ENCODE assay signal across 8 mouse cellular contexts in genomic region chr7:19157160-19157800, GRCm38 (mm10). TPM values are rescaled to one million over a fixed set of nuclear protein-coding genes. Genes with fewer than 3 reads are reported as not detected.
DNase-seq lines count a peak whose midpoint lies in the region; ATAC-seq and TF ChIP-seq lines count a peak whose summit lies in the region.

No protein-coding gene starts in this region.

- WGBS in heart, embryonic 12.5 days, result 6% methylated on average over 30 of the region's 30 CpGs
- WGBS in kidney, postnatal 0 days, result 7% methylated on average over 30 of the region's 30 CpGs
- 6% methylated on average over 30 of the region's 30 CpGs for WGBS in liver, embryonic 11.5 days

- no peak overlapping the region for H3K4me3 ChIP-seq in bone marrow macrophage, adult 2 months (ENCODE audit: insufficient read depth, low read length)
- peak overlapping the region; percentile 7; the same call in 1 of the 2 replicates for H3K4me3 ChIP-seq in heart, embryonic 12.5 days
- H3K4me3 ChIP-seq in kidney, postnatal 0 days (replicated peaks; ENCODE audit: low read depth, low read length), result no peak overlapping the region
- H3K4me3 ChIP-seq in liver, embryonic 11.5 days (ENCODE audit: low read depth, low read length), result peak overlapping the region; percentile 14

- DNase-seq in 416B (ENCODE audit: low read depth), result peak; percentile 89
- peak; percentile 88 for DNase-seq in kidney, postnatal 0 days (ENCODE audit: low spot score)
- DNase-seq in liver, embryonic 11.5 days (ENCODE audit: low spot score), result peak; percentile 93
- DNase-seq in naive thymus-derived CD4-positive, alpha-beta T cell, adult 2 months (ENCODE audit: low read depth), result peak; percentile 96
- peak; percentile 91 for DNase-seq in splenic B cell, adult 2 months (ENCODE audit: low read depth, low spot score)

- TF ChIP-seq CTCF in bone marrow macrophage, adult 2 months (IDR thresholded peaks at IDR 0.05; ENCODE audit: low read depth, low read length), result peak; percentile 47
- peak; percentile 98 for TF ChIP-seq CTCF in kidney, postnatal 0 days (IDR thresholded peaks at IDR 0.05; ENCODE audit: low read depth)

- no peaks in the 10 kb centered on the region for H3K4me1 ChIP-seq in bone marrow macrophage, adult 2 months (ENCODE audit: control insufficient read depth, insufficient read depth, low read length)
- peaks cover 21% of the 10 kb centered on the region for H3K4me1 ChIP-seq in heart, embryonic 12.5 days (replicated peaks)
- H3K4me1 ChIP-seq in kidney, postnatal 0 days (replicated peaks; ENCODE audit: insufficient read depth, low read length), result peaks cover 15% of the 10 kb centered on the region; the same call in 1 of the 2 replicates
- peaks cover 20% of the 10 kb centered on the region for H3K4me1 ChIP-seq in liver, embryonic 11.5 days (replicated peaks; ENCODE audit: control insufficient read depth, insufficient read depth, low read length)

- H3K9ac ChIP-seq in heart, embryonic 12.5 days, result peak overlapping the region; percentile 55; the same call in 1 of the 2 replicates
- no peak overlapping the region for H3K9ac ChIP-seq in kidney, postnatal 0 days (ENCODE audit: low read depth, low read length)
- no peak overlapping the region for H3K9ac ChIP-seq in liver, embryonic 11.5 days (ENCODE audit: low read depth, low read length)

- TF ChIP-seq POLR2A in bone marrow macrophage, adult 2 months (IDR thresholded peaks at IDR 0.05; ENCODE audit: borderline replicate concordance, low read depth, low read length), result no peak

- peak overlapping the region; percentile 58 for H3K4me2 ChIP-seq in heart, embryonic 12.5 days
- peak overlapping the region; percentile 37 for H3K4me2 ChIP-seq in kidney, postnatal 0 days (ENCODE audit: low read length)
- peak overlapping the region; percentile 42 for H3K4me2 ChIP-seq in liver, embryonic 11.5 days

- ATAC-seq in erythroblast, adult 5-6 weeks (replicated peaks; ENCODE audit: low FRiP score, poor library complexity, severe bottlenecking), result peak; percentile 88
- peak; percentile 67 for ATAC-seq in heart, embryonic 12.5 days (ENCODE audit: insufficient number of reproducible peaks, low FRiP score)
- ATAC-seq in kidney, postnatal 0 days (replicated peaks; ENCODE audit: low FRiP score, low read depth), result peak; percentile 71
- peak; percentile 76 for ATAC-seq in liver, embryonic 11.5 days (replicated peaks; ENCODE audit: low FRiP score)

- H3K36me3 ChIP-seq in heart, embryonic 12.5 days, result peaks cover 21% of the 10 kb centered on the region
- H3K36me3 ChIP-seq in kidney, postnatal 0 days (ENCODE audit: insufficient read depth, low read length), result peaks cover 22% of the 10 kb centered on the region
- peaks cover 15% of the 10 kb centered on the region for H3K36me3 ChIP-seq in liver, embryonic 11.5 days (ENCODE audit: control insufficient read depth, insufficient read depth, low read length)
- no peaks in the 10 kb centered on the region; the same call in 1 of the 2 replicates for H3K36me3 ChIP-seq in splenic B cell, adult 2 months (ENCODE audit: control insufficient read depth, insufficient read depth, low read length, poor library complexity, severe bottlenecking)

- peaks cover 18% of the 10 kb centered on the region for H3K27me3 ChIP-seq in heart, embryonic 12.5 days (replicated peaks)
- 0 out of 2 replicates have a peak, but pooled peaks cover 7% of the 10 kb centered on the region for H3K27me3 ChIP-seq in kidney, postnatal 0 days (ENCODE audit: insufficient read depth, low read length)
- peaks cover 12% of the 10 kb centered on the region for H3K27me3 ChIP-seq in liver, embryonic 11.5 days (replicated peaks; ENCODE audit: control insufficient read depth, insufficient read depth, low read length)
- H3K27me3 ChIP-seq in splenic B cell, adult 2 months (ENCODE audit: control insufficient read depth, insufficient read depth, low read length, poor library complexity, severe bottlenecking), result no peaks in the 10 kb centered on the region

- H3K9me3 ChIP-seq in heart, embryonic 12.5 days (replicated peaks), result no peaks in the 10 kb centered on the region
- H3K9me3 ChIP-seq in kidney, postnatal 0 days (replicated peaks; ENCODE audit: low read length), result no peaks in the 10 kb centered on the region
- H3K9me3 ChIP-seq in liver, embryonic 11.5 days (ENCODE audit: control insufficient read depth, low read length), result no peaks in the 10 kb centered on the region

- H3K27ac ChIP-seq in bone marrow macrophage, adult 2 months (ENCODE audit: insufficient read depth, low read depth, low read length), result no peak overlapping the region
- H3K27ac ChIP-seq in heart, embryonic 12.5 days (ENCODE audit: poor library complexity, severe bottlenecking), result 0 out of 2 replicates have a peak overlapping the region, but pooled peaks have one; percentile 8
- H3K27ac ChIP-seq in kidney, postnatal 0 days, result no peak overlapping the region
- H3K27ac ChIP-seq in liver, embryonic 11.5 days (ENCODE audit: low read depth, low read length), result no peak overlapping the region

RNA-seq across cellular contexts. Expression of gene Snrpd2, which starts 7.8 kb away (rescaled TPM):
- polyA plus RNA-seq in bone marrow macrophage, adult 2 months (2012; ENCODE audit: insufficient read depth, insufficient read length, missing spikeins), result 26.4 and 27.9 TPM in 2 replicates
- 15.0 TPM in 2 replicates for total RNA-seq in erythroblast, adult 5-6 weeks (2015; ENCODE audit: low replicate concordance)
- total RNA-seq in erythroblast, adult 5-6 weeks (2017; ENCODE audit: low replicate concordance), result 20.2 and 22.0 TPM in 2 replicates
- 101 TPM in 2 replicates for polyA plus RNA-seq in heart, embryonic 12.5 days (2016; fragmentation: Nextera tagmentation; extraction: Ambion mirVana)
- polyA plus RNA-seq in kidney, postnatal 0 days (2015; fragmentation: Nextera tagmentation; extraction: Ambion mirVana), result 119 and 127 TPM in 2 replicates
- 140 and 158 TPM in 2 replicates for polyA plus RNA-seq in liver, embryonic 11.5 days (2014; fragmentation: Nextera tagmentation; extraction: Ambion mirVana)

RNA-seq across cellular contexts. Expression of gene Qpctl, which starts 8.2 kb away (rescaled TPM):
- polyA plus RNA-seq in bone marrow macrophage, adult 2 months (2012; ENCODE audit: insufficient read depth, insufficient read length, missing spikeins), result 10.4 and 11.8 TPM in 2 replicates
- total RNA-seq in erythroblast, adult 5-6 weeks (2015; ENCODE audit: low replicate concordance), result 1.3 and 6.7 TPM in 2 replicates
- total RNA-seq in erythroblast, adult 5-6 weeks (2017; ENCODE audit: low replicate concordance), result 0.70 and 1.3 TPM in 2 replicates
- 10.0 TPM in 2 replicates for polyA plus RNA-seq in heart, embryonic 12.5 days (2016; fragmentation: Nextera tagmentation; extraction: Ambion mirVana)
- polyA plus RNA-seq in kidney, postnatal 0 days (2015; fragmentation: Nextera tagmentation; extraction: Ambion mirVana), result 13.3 and 15.4 TPM in 2 replicates
- 7.5 and 9.5 TPM in 2 replicates for polyA plus RNA-seq in liver, embryonic 11.5 days (2014; fragmentation: Nextera tagmentation; extraction: Ambion mirVana)

RNA-seq across cellular contexts. Expression of gene Gipr, which starts 8.6 kb away (rescaled TPM):
- not detected in 2 replicates for polyA plus RNA-seq in bone marrow macrophage, adult 2 months (2012; ENCODE audit: insufficient read depth, insufficient read length, missing spikeins)
- total RNA-seq in erythroblast, adult 5-6 weeks (2015; ENCODE audit: low replicate concordance), result 0.42 TPM in 1 of 2 replicates, not detected in the other
- total RNA-seq in erythroblast, adult 5-6 weeks (2017; ENCODE audit: low replicate concordance), result not detected in 2 replicates
- 8.0 and 9.7 TPM in 2 replicates for polyA plus RNA-seq in heart, embryonic 12.5 days (2016; fragmentation: Nextera tagmentation; extraction: Ambion mirVana)
- polyA plus RNA-seq in kidney, postnatal 0 days (2015; fragmentation: Nextera tagmentation; extraction: Ambion mirVana), result 0.08 and 0.09 TPM in 2 replicates
- 0.69 and 0.73 TPM in 2 replicates for polyA plus RNA-seq in liver, embryonic 11.5 days (2014; fragmentation: Nextera tagmentation; extraction: Ambion mirVana)

RNA-seq across cellular contexts. Expression of gene Eml2, which starts 18.9 kb away (rescaled TPM):
- 12.2 and 17.8 TPM in 2 replicates for polyA plus RNA-seq in bone marrow macrophage, adult 2 months (2012; ENCODE audit: insufficient read depth, insufficient read length, missing spikeins)
- 1.5 and 2.1 TPM in 2 replicates for total RNA-seq in erythroblast, adult 5-6 weeks (2015; ENCODE audit: low replicate concordance)
- total RNA-seq in erythroblast, adult 5-6 weeks (2017; ENCODE audit: low replicate concordance), result 2.8 and 3.7 TPM in 2 replicates
- 17.7 and 18.2 TPM in 2 replicates for polyA plus RNA-seq in heart, embryonic 12.5 days (2016; fragmentation: Nextera tagmentation; extraction: Ambion mirVana)
- polyA plus RNA-seq in kidney, postnatal 0 days (2015; fragmentation: Nextera tagmentation; extraction: Ambion mirVana), result 10.6 and 13.1 TPM in 2 replicates
- 2.7 and 3.8 TPM in 2 replicates for polyA plus RNA-seq in liver, embryonic 11.5 days (2014; fragmentation: Nextera tagmentation; extraction: Ambion mirVana)

RNA-seq across cellular contexts. Expression of gene Fbxo46, which starts 37.6 kb away (rescaled TPM):
- polyA plus RNA-seq in bone marrow macrophage, adult 2 months (2012; ENCODE audit: insufficient read depth, insufficient read length, missing spikeins), result 7.1 and 8.2 TPM in 2 replicates
- total RNA-seq in erythroblast, adult 5-6 weeks (2015; ENCODE audit: low replicate concordance), result 0.21 and 0.77 TPM in 2 replicates
- 2.1 and 2.5 TPM in 2 replicates for total RNA-seq in erythroblast, adult 5-6 weeks (2017; ENCODE audit: low replicate concordance)
- polyA plus RNA-seq in heart, embryonic 12.5 days (2016; fragmentation: Nextera tagmentation; extraction: Ambion mirVana), result 10.2 and 11.2 TPM in 2 replicates
- polyA plus RNA-seq in kidney, postnatal 0 days (2015; fragmentation: Nextera tagmentation; extraction: Ambion mirVana), result 12.1 and 13.0 TPM in 2 replicates
- 9.9 TPM in 2 replicates for polyA plus RNA-seq in liver, embryonic 11.5 days (2014; fragmentation: Nextera tagmentation; extraction: Ambion mirVana)

Comparison
In these comparisons a context has a peak if more than half of its experiments do, and no peak if none do; other contexts are left out.
1. H3K4me3 ChIP-seq: peak in heart, embryonic 12.5 days (single experiment) and liver, embryonic 11.5 days (single experiment); none in bone marrow macrophage, adult 2 months (single experiment) and kidney, postnatal 0 days (single experiment).
2. Peak in every context shown above with its lines, with median percentiles within 50 percentile points of each other: DNase-seq, ATAC-seq and H3K4me2 ChIP-seq.